Mouse (Mus musculus) natural killer cell, adult 2 months (primary cell): Measurements from ENCODE around the gene Plpp7.

Source experiments
- DNase-seq, 2 experiments: peaks; one replicate each; pipeline ENCODE4 v3.0.0; 2022; ENCODE audit warnings: low spot score in 2 of 2

Plpp7 gene

DNA sequence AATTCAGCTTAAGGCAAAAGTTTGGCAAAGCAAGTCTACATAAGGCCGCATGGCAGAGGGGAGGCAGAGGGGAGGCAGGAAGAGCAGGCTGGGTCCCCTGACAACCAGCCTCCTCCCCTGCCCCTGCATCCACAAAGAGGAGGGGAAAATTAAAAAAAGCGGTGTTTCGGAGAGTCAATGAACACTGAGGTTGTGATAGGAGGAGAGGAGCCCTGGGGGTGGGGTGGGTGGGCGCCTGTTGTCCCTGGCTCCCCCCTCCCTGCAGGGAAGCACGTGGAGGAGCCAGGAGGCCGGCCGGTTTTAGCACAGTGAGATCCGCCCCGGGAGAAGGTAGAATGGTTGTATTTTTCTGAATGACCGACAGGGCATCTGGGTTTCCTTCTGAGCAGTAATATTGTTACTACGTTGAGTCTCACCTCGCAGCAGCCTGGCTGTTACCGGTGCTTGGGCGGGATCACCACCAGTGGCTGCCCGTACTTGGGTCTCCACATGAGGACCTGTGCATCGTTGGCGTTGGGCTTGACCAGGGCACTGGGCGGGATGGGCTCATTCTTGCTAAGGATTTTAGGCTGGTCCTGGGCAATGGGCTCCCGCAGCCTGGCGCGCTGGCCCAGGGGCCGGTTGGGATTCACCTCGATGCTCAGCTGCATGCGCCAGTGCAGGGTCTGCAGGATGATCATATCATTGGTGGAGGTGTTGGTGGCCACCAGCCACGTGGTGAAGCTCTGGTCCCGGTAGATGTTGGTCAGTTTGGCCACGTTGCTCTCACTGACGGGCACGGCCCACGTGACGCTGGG lies 26.3 kb upstream of the Plpp7 start:
- DNase-seq = no peak

DNA sequence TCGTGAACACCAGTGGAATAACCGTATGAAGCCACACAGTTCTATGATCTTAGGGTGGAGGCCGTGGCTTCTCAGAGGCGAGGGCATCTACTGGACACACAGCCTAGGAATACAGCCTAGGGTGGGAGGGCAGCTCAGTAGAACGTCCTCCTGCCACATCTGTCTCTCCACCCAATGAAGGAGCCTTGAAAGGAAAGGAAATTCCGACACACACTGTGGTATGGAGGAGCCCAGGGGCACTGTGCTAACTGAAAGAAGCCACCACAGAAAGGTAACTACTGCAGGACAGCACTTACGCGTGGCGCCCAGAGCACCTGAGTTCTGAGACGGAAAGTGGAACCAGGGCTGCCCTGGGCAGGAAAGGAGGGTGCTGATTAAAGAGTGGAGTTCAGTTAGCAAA lies 24.6 kb upstream of the Plpp7 start:
- DNase-seq = no peak

DNA sequence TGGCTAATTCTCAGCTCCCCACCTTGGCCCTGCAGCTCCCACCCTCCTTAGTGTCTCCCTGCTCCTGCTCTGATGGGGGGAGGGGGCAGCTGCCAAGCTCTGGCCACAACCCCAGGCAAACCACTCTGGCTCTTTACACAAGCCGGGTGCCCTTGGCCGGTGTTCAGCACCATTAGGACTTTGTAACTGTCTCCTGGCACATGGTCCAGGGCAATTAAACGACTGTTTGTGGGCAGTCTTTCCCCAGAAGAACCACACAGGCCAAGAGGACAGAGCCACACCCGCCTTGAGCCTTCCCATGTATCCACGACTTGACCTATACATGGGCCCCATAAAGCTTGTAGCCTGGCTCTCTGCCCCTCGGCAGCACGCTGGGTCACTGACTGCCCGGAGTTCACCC lies 20.9 kb upstream of the Plpp7 start:
- no peak for DNase-seq

DNA sequence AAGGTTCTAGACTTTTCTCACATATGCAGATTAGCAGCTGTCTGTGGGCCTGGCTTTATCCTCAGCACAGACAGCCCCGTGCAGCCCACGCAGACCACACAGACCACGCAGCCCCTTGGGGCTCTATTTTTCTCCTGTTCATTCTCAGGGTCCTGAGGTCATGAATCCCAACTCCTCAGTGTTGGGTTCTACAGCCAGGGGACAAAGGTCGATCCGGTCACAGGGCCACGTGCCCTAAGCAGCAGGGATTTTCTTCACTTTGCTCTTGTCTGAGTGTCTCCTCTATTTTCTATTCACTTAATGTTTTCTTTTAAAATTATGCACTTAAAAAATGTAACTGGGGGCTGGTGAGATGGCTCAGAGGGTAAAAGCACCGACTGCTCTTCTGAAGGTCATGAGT lies 20.0 kb upstream of the Plpp7 start:
- DNase-seq = no peak

DNA sequence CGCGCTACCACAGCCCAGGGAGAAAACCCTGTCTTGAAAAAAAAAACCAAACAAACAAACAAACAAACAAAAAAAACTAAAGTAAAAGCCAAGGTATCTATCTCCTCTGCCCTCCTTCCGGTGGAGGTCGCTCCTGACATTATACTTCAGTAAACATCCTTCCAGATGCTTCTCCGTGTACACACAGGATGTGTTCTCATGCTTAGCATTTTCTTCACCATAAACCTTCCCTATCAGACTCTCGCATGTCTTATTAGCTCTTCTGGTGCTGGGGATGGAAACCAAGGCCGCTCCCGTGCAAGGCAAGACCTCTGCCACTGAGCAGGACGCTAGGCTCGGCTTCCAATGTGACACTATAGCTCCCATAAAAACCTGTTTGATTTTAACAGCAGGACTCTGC lies 17.6 kb upstream of the Plpp7 start:
- no peak for DNase-seq

DNA sequence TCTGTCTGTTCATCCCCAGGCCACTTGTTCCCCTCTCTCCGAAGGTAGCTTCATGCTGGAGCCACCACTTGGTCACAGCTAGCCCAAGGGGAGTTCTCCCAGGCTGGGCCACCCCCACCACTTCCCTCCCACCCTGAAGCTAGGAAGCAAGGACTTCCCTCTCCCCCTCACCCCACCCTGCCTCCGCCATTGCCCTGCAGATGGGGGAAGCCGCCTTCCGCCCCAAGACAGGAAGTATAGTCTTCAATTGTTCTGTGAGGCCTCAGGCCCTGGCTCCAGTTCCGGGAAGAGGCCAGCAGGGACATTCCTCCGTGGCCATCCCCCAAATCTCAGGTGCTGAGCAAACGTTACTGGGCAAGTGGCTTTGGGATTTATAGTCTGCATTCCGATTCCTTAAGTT lies 16.8 kb upstream of the Plpp7 start:
- peak in 1 of 2 experiments; percentile 44 for DNase-seq

DNA sequence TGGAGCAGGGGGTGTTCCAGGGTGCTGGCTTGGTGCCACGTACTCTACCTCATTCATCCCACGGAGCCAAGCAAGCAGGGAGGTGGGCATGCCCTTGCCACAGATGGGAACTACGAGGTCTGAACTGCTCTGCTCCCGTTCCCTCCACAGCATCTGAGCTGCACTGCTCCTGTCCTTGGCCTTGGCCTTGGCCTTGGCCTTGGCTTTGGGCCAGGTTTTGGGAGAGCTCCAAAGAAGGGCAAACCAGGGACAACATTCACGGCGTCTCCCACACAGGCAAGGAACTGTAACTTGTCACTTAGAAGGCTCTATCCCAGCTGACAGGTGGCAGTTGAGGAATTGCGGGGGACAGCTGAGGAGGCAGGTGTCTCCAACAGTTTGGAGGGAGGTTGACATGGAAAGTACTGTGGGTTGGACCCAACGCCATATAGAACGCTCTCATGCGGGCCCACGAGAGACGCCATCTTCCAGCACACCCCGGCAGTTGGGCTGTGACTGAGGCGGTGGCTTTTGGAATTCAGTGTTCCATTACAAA lies 16.1 kb upstream of the Plpp7 start:
- DNase-seq = no peak

DNA sequence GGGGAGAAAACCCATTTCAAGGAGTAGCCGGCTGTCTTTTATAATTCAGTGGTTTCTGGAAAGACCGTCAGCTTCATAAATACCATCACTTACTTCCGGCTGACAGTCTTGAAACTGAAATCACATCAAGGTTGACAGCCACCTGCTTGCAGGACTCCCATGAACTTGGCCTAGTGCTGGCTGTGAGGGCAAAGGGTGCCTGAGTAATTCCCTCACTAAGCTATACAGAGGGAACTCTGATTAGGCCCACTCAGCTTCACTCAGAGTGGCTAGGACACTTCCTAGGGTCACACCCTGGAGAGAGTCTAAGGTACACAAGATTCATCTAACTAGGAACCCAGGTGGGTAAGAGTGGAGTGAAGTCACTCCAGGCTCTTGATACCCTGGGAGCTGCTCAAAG lies 14.6 kb upstream of the Plpp7 start:
- no peak for DNase-seq

DNA sequence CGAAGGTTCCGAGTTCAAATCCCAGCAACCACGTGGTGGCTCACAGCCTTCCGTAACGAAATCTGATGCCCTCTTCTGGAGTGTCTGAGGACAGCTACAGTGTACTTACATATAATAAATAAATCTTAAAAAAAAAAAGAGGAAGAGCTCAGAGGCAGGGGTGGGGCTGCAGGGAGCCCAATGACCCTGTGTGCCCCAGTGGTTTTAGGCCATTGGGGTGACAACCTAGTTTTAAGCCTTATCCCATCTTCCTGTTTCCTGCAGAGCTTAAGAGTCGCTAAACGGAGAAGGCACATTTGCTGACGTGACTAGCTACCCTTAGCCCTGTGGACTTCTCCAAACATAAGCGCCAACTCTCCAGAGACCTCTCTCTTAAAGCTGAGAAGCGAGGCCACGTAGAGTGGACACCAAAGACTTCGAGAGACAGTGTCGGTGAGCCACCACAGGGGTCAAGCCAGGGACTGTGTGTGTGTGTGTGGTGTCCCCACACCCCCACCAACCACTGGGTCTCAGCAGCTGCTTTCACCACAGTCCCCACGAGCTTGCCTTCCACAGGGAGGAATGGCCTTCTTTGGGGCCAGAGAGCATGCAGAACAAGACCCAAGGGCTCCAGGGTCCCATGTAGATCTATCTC lies 13.9 kb upstream of the Plpp7 start:
- DNase-seq = no peak

DNA sequence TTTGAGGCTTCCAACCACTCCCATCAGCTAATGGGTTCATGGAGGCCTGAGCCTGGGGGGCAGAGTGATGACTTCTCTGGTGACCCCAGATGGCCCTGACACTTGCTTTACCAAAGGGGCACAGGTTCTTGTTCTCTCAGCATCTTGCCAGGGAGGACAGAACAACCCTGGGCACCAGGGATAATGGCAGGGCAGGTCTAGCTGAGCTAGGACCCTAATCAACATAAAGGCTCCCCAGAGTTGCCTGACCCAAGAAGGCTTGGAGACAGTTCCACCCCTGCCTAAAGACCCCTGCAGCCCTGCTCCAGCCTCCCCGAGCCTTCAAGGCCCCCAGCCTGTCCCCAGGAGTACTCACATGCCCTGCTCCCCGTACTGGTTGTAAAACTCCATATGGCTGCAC lies 13.1 kb upstream of the Plpp7 start:
- DNase-seq = no peak

DNA sequence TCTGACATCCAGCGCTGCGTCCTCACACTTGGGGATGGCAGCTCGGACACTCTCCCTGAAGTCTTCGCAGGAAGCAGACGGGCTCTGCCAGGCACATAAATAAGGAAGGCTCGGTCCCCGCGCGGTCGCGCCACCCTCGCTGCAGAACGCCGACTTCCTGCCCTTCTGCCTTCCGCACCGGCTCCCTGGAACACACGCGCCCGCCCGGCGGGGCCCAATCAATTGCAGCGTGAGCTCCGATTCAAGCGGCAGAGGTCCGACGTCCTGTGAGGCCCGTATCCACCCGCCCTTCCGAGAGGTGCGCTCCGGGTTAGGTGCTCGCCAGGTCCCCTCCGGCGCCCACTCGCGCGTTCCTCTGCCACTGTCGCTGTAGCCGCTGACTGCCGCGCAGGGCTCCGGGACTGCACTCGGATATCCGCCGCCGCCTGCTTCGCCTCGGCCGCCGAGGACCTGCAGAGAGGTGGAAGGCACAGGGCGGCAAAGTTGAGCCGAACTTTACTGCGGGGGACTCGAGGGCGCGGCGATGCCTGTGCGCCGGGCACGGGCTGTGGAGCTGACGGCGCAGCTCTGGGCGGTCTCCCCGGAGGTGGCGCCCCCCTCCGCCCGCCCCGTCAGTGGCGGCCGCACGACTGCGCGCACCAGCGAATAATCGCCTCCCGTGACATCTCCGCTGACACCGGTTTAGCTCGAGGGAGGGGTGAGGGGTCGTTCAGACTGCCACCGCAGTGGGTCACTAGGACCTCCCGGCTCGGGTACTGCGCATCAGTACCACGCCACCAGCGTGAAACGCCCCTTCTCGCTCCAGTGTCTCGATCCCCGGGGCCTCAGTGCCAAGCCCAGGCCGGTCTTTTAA lies 11.9 kb upstream of the Plpp7 start:
- DNase-seq = peak; percentile 44 to 63

DNA sequence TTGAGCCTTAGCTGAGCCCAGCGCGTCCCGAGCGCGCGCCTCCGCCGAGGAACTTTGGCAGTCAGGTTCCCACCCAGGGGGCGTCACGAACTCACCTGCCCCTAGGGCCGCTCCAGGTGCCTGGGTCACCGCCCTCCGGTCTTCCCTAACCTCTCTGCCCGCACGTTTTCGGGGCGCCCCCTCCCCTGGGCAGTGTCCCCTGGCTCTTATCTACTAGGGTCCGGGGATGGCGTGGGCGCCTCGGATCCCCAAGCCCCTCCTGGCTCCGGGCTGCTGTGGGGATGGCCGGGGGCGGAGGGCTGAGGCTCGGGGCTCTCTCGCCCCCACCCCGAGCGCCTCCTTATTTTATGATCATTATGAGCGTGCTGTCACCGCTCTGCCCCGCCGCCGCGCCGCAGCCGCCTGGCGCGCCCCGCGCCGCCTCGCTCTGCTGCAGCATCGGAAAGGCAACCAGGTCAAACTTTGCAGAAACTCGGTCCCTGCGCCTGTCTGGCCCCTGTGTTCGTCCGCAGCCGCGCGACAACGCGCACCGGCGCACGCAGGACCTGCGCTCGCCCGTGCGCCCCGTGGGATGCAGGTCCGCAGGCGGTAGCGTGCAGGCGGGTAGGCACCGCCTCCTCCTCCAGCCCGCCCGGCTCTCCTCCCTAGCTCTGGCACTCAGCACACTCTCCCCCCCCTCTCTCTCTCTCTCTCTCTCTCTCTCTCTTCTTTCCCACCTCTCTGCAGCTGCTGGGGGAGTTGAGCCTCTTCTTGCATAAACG lies 11.0 kb upstream of the Plpp7 start, which contains the start of gene Fam78a:
Fam78a (minus strand) TSS at position 747 of the 761 bp plus-strand sequence.
- DNase-seq = no peak

DNA sequence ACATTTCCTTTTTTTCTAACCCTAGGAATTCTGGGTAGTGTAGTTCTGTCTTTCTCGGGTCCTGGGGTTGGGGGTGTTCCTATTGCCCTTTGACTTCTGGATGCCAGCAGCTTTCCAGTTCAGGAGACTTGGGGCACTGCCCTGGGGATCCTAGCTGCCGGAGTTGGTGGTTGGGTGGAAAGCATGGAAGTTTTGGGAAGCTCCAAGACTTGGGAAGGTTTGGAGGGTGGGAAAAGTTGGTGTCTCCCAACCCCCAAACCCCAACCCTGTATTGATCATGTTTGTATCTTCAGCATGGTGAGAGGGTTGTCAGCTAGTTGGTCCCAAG lies 10.5 kb upstream of the Plpp7 start:
- no peak for DNase-seq

DNA sequence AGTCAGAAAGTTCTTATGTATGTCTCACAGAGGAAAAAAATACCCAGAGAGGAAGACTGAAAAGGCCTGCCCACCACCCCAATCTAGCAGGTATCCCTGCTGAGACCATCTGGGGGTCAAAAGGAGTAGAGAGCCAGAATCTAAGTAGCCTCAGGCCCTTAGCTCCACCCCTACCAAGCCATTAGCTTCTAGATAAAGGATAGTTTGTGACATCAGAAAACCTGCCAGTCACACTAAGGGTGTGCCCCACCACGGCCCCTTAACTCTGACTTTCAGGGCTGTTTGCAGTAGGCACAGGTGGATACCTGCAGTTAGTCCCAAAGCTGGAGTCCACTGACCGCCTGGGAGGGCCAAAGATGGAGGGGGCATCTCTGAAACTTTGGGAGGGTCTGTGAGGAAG lies 10.1 kb upstream of the Plpp7 start:
- no peak for DNase-seq

DNA sequence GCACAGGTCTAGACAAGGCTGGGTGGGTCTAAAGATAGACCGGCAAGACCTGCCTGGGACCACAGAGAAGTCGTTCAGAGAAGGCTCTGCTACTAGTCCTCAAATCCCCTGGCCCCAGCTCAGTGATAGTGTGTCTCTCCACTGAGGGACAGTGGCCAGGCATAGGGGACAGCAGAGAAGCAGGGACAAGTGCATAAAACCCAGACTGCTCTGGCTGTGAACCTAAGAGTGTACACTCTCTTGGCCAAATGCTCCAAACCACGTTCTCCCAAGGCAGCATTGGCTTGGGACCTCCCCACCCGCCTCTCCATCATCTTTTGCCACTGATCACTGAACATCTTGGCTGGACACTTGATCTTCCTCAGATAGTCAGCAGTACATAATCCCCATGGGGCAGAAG lies 7.7 kb upstream of the Plpp7 start:
- DNase-seq = no peak

DNA sequence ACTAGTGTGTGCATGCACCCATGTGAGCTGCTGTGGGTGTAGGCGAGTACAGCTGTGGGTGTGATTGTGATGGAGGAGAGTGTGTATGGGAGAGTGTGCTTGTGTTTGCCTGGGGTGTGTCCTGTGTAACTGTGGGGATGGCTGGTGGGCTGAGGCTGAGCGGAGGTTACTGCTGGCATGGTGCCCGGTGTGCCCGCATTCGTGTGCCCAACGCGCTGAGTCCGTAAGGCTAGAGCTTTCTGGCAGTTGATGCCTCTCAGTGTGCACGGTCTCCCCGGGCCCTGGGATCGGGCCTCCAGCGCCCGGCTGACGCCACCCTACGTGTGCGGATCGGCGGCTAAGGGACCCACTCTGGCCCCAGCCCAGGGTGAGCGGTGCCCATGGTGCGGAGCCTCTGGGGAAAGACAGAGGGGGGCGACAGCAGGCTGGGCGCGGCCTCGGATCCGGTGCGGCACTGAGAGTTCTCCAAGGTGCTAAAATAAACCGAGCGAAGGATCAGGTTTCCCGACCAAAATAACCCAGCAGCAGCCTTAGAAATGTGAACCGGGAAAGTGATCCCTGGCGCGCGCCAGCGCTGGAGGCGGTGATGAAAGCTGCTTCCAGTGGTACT lies 6.9 kb upstream of the Plpp7 start:
- DNase-seq = no peak

DNA sequence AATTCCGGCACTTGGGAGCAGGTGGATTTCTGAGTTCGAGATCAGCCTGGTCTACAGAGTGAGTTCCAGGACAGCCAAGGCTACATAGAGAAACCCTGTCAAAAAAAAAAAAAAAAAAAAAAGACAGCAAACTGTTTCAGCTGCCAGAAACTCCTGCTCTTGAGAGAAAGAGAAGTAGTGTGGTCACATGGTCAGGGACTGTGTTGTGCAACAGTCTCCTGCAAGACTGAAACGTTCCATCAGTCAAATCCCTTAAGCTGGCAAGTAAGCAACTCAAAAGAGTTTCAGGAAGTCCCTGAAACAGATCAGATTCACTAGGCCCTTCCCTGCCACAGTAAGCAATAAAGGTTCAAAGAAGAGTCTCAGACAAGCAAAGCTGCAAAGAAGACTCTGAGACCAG lies 5.7 kb upstream of the Plpp7 start:
- DNase-seq = no peak

DNA sequence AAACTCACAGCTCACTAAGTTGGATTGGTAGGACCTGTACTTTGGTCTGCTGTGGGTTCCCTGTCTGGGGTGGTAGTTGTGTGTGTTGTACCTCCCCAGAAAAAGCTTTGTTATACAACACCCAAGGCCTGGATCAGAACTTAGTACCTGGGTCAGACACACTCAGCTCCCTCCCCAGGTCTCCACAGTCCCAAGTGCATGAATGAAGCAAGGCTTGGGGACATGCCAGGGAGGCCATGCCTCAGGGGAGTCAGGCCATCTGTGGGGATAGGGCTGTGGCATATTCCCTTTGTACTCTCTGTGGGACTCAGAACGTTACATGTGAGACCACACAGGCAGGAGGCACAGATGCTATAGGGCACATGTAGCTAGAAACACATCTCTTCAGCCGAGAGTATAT lies 5.2 kb upstream of the Plpp7 start:
- no peak for DNase-seq

DNA sequence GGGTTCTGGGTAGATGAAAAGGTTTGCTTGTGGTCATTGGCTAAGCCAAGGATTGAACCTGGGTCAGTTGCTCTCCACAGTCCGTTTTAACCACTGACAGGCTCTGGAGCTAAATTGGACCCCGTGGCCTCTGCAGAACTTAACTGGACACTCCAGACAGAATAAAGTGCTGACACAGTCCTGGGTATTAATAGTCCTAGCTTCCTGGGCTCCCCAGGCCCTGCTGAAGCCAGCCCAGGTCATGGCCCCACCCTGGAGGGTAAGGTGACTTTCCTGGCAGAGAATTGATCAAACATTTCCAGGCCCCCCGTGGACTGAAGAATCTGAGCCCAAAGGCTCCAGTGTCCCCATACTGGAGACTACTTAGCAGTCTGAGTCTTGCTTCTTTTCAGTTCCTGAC lies 3.4 kb upstream of the Plpp7 start:
- no peak for DNase-seq

DNA sequence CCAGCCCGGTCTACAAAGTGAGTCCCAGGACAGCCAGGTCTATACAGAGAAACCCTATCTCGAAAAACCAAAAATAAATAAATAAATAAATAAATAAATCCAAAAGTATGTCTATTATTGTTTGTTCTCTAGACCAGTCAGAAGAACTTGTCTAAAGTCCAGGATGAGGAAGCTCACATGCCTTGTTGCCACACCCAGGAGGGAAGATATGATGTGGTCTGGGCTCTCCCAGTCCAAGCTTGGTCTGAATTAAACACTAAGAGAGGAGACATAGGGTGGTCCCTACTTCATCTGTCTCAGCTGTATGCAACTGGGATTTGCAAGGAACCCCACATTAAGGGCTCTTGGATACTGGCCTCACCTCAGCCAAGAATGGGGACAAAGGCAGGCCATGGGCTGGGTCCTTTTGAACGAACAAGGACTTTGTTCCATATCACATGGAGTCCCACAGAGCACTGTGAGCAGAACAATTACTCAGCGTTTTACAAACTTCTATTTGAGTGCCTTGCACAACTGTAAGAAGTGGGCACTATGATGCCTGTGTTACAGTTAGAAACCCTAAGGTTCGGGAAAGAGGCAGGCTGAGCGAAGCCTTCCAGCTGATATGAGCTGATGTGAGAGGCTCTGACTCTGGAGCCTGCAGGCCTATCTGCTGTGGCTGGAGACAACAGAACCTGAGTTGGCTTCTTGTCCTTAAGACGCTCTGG lies 1.2 kb upstream of the Plpp7 start:
- DNase-seq = no peak

DNA sequence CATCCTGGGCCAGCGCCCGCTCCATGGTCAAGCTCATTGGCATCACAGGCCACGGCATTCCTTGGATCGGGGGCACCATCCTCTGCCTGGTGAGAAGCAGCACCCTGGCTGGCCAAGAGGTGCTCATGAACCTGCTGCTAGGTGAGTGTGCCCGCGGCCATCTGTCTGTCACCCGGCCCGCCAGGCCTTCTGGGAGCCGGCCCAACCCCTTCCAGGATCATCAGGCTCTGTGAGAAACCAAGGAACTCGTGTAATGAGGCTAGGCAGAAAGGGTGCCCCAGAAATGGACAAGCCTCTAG lies 743 bp downstream of the Plpp7 start:
- DNase-seq = no peak
